Mouse (Mus musculus): ENCODE results near the gene 9430015G10Rik.

DNA sequence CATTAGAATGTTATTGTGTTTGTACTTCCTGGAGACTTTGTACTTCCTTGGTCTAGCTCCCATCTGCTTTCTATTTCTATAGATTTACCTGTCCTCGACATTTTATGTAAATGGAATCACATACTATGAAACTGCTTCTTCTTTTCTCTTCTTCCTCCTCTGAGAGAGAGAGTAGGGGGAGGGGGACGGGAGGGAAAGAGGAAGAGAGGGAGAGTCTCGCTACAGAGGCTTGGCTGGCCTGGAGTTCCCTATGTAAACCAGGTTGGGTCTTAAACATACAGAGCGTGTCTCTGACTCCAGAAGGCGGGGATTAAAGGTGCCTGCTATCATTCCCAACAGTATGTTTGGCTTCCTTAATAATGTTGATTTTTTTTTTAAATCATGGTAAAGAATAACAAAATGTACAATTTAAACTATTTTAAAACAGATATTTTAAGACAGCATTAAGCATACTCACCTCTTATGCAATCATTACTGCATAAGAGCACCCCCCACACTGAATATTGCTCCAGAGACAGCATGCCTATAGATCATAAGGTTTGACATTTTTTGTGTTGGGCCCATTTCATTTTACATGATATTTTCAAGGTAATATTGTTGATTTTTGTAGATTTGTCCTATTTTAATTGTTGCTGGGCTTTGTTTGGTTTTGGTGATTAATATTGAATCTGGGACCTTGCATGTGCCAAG lies 22.2 kb upstream of the 9430015G10Rik start:
- TF ChIP-seq GATA1 (IDR thresholded peaks at IDR 0.05; ENCODE audit: borderline replicate concordance, low read length) = no peak
- no peak for TF ChIP-seq FLI1 (IDR thresholded peaks at IDR 0.05; ENCODE audit: low read length)

Measured in megakaryocyte, embryonic 14.5 days (primary cell).